Mouse (Mus musculus): ENCODE results near the gene Adam19. TPM values are rescaled to one million over a fixed set of nuclear protein-coding genes. Genes with fewer than 3 reads are reported as not detected.

The Adam19 gene
- polyA plus RNA-seq, 1 experiment from 2014 or later = 6.2 TPM

DNA sequence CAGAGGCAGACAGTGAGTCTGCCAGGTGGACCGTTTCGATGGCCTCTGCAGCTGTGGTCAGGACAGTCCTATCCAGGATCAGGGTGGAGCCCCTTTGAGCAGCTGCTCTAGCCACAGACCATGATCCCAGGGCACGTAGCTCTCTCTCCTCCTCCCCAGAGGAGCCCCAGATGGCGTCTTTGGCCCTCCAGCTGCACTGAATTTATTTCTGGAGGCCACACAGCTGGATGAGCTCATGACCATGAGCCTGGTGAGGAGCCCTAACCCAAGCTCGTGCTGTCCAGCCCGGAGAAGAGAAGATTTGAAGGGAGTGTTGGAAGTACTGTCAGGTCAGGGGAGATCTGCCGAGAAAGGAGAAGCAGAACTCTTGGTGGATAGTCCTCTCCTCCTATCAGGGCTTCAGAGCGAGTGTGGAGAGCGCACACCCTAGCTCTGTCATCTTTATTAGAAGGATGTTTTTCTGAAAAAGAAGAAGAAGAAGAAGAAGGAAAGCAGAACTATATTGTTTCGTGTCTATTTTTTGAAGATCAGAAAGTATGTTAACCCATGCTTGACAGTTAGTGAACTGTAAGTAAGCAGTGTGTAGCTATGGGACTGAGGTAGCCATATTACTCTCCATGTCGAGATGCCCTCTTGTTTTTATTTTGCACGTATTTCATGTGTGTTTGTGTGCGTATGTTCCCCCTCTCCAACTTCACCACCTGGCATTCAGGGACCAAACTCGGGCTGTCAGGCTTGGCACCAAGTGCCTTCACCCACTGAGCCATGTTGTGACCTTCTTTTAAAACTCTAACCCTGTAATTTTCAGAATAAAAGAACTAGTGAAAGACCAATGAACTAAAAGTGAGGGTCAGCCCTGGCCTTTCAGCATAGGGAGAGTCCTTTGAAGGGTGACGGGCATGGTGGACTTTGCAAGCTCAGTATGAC is 72.1 kb downstream of the Adam19 start:
- H3K27ac ChIP-seq = no peak overlapping the region
- H3K4me2 ChIP-seq = no peak overlapping the region
- no peaks in the 10 kb centered on the region for H3K27me3 ChIP-seq
- 84% methylated on average over 15 of the region's 15 CpGs for WGBS
- H3K36me3 ChIP-seq (ENCODE audit: poor library complexity, severe bottlenecking) = peaks cover 17% of the 10 kb centered on the region
- no peaks in the 10 kb centered on the region for H3K9me3 ChIP-seq (replicated peaks)
- no peak overlapping the region for H3K9ac ChIP-seq
- H3K4me1 ChIP-seq = no peaks in the 10 kb centered on the region
- H3K4me3 ChIP-seq = no peak overlapping the region
- ATAC-seq = no peak

DNA sequence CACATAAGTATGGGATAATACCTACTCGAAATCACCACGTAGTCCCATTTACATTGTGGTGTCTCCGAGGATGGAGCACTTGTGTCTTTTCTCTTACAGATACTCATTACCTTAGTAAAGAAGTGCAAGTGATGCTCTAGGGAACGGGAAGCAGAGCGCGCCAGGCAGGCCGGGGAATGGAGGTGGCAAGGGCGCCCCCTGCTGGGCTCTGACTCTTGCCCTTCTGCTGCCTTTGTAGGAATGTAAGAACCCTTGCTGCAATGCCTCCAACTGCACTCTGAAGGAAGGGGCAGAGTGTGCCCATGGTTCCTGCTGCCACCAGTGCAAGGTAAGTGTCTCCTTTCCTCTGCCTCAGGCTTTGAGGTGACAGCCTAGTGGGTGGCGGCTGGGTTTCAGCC is 72.8 kb downstream of the Adam19 start:
- Histone ChIP-seq H3K36me3 (ENCODE audit: poor library complexity, severe bottlenecking) (peaks cover 17% of the 10 kb centered on the region), H3K27me3 (no peaks in the 10 kb centered on the region), H3K4me3 (no peak overlapping the region), H3K27ac (no peak overlapping the region), H3K4me1 (no peaks in the 10 kb centered on the region), H3K4me2 (no peak overlapping the region), H3K9me3 (replicated peaks) (no peaks in the 10 kb centered on the region), H3K9ac (no peak overlapping the region)
- no peak for ATAC-seq
- 71% methylated on average over 9 of the region's 9 CpGs for WGBS

DNA sequence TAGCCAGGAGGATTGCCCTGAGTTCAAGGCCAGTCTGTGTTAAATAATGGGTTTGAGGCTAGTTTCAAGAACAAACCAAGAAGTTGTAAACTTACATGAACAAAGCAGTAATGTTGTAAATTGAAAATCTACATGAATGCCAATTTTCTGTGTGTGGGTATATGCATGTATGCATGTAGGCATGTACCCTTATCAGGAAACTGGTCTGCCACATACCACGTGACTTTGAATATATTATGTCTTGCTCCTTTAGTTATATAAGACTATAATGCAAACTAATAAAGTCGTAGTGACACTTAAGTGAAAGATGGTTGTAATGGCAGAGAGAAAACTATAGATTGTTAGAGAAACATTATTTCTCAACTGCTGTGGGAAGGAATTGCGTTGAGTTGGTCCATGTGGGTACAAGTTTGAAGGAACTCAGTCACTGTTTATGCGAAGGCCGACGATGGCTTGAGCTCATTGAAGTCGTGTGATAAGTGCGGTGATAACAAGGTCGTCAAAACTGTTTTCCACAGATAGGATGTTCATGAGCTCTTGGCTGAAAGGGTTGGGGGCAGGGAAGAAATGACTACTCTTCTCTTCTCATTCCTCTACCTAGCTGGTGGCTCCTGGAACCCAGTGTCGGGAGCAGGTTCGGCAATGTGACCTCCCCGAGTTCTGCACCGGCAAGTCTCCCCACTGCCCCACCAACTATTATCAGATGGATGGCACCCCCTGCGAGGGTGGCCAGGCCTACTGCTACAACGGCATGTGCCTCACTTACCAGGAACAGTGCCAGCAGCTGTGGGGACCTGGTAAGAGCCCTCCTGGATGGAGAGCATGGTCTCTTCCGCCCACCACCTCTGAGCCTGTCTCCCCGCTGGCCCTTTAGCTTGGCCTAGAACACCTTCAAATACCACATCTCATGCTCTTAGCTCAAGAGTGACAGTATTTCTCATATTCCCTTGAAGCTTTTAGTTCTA is 75.5 kb downstream of the Adam19 start:
- H3K36me3 ChIP-seq (ENCODE audit: poor library complexity, severe bottlenecking) = peaks cover 19% of the 10 kb centered on the region

DNA sequence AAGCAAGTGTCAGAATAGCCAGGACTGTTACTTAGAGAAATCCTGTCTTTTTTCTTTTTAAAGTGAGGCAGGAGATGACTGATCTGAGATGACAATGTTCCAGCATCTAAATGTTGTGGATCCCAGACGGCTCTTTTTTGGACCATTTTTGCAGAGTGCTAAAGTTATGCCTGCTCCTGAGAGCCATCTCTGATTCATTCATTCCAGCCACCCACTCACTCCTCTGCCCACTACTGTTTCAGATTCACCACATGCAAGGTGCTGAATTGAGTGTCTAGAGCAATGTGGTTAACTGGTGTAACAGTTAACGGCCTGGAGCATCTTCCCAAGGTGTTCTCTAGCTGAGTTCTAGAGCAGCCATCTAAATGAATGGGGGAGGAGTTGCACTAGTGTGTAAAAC is 79.1 kb downstream of the Adam19 start:
- Histone ChIP-seq H3K27ac (no peak overlapping the region), H3K4me1 (no peaks in the 10 kb centered on the region), H3K9me3 (replicated peaks) (no peaks in the 10 kb centered on the region), H3K36me3 (ENCODE audit: poor library complexity, severe bottlenecking) (peaks cover 44% of the 10 kb centered on the region), H3K4me3 (no peak overlapping the region), H3K4me2 (no peak overlapping the region), H3K9ac (no peak overlapping the region), H3K27me3 (no peaks in the 10 kb centered on the region)
- no peak for ATAC-seq
- WGBS = 93% methylated on average over 2 of the region's 2 CpGs

More for the DNA sequence above, 75.5 kb downstream of the Adam19 start:
- no peaks in the 10 kb centered on the region for H3K27me3 ChIP-seq
- no peak overlapping the region for H3K4me2 ChIP-seq
- no peaks in the 10 kb centered on the region for H3K4me1 ChIP-seq
- no peak overlapping the region for H3K4me3 ChIP-seq
- WGBS = 92% methylated on average over 17 of the region's 17 CpGs
- no peak for ATAC-seq
- no peaks in the 10 kb centered on the region for H3K9me3 ChIP-seq (replicated peaks)
- no peak overlapping the region for H3K9ac ChIP-seq
- H3K27ac ChIP-seq = no peak overlapping the region

DNA sequence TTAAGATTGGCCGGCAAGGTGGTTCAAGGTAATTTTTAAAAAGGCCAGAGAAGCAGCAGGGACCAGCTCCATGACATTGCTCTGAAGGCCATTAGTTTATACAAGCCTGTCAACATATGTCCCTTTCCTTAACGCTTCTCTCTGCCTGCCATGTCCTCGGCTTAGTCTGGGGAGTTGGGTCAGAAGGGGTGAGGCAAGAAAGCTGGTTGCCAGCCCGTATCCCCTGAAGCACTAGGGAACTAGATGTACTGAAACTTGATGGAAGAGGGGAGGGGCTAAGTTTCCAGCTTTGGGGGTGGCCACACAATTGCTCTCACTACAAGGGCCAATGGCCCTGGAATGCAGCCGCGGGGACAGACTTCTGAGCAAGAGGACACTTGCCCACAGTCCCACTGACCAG is 87.5 kb downstream of the Adam19 start:
- ATAC-seq = no peak
- H3K4me1 ChIP-seq = no peaks in the 10 kb centered on the region
- H3K36me3 ChIP-seq (ENCODE audit: poor library complexity, severe bottlenecking) = peaks cover 60% of the 10 kb centered on the region
- no peak overlapping the region for H3K4me2 ChIP-seq
- H3K27me3 ChIP-seq = no peaks in the 10 kb centered on the region
- H3K9ac ChIP-seq = no peak overlapping the region
- 82% methylated on average over 6 of the region's 6 CpGs for WGBS
- H3K4me3 ChIP-seq = no peak overlapping the region
- H3K9me3 ChIP-seq (replicated peaks) = no peaks in the 10 kb centered on the region
- no peak overlapping the region for H3K27ac ChIP-seq

DNA sequence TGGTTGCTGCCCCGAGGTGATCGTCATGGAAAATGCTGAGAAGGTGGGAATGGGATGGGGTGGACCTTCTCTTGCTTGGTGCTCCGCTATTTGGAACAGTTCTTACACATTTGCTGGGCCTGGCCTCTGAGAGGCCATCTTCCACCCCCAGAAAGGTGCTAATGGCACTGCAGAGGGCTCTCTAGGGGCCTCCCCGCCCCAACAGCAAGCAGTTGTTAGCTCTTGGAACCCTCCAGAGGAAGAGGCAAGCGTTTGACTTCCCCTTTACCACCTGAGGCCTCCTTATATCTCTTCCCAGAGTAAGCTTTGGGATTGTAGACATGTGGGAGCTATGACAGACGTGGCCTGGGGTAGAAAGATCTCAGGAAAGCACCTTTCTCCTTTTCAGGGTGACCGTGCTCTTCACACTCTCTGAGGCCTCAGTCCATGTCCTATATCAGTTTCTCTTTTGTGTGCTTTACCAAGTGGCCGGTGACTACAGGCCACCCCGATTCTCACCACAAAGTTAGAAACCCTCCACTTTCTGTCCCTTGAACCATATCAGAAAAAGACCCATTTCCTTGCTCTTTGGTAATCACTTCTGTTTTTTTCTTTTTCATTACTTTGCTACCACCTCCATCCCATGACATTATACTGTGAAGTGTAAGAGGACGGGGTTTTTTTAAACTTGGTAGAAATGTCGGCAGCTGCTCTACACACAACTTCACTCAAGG is 89.5 kb downstream of the Adam19 start:
- Histone ChIP-seq H3K9ac (no peak overlapping the region), H3K4me2 (no peak overlapping the region), H3K9me3 (replicated peaks) (no peaks in the 10 kb centered on the region), H3K4me3 (no peak overlapping the region), H3K4me1 (no peaks in the 10 kb centered on the region), H3K36me3 (ENCODE audit: poor library complexity, severe bottlenecking) (peaks cover 40% of the 10 kb centered on the region), H3K27ac (no peak overlapping the region), H3K27me3 (no peaks in the 10 kb centered on the region)
- ATAC-seq = no peak
- WGBS = 87% methylated on average over 11 of the region's 11 CpGs

DNA sequence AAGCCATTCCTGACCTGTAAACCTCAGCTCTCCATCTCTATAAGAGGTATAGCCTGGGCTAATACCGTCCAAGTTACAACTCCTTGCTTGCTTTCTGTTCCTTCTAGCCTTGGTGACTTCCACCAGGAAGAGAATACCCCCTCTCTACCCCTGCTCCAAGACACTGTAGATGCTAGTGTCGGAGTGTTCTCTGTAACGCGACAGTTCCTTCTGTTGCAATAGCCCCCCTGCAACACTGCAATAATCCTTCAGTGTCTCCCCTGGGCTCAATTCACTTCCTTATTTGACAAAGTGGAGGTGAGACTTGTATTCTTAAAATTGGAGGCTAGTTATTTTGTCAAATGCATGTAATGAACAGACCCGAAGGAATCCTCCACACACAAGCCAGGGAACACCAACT is 90.8 kb downstream of the Adam19 start:
- peaks cover 27% of the 10 kb centered on the region for H3K36me3 ChIP-seq (ENCODE audit: poor library complexity, severe bottlenecking)
- H3K4me3 ChIP-seq = no peak overlapping the region
- WGBS = 95% methylated on average over 5 of the region's 5 CpGs
- no peak overlapping the region for H3K27ac ChIP-seq
- H3K27me3 ChIP-seq = no peaks in the 10 kb centered on the region
- no peaks in the 10 kb centered on the region for H3K4me1 ChIP-seq
- no peaks in the 10 kb centered on the region for H3K9me3 ChIP-seq (replicated peaks)
- H3K9ac ChIP-seq = no peak overlapping the region
- no peak for ATAC-seq
- no peak overlapping the region for H3K4me2 ChIP-seq

DNA sequence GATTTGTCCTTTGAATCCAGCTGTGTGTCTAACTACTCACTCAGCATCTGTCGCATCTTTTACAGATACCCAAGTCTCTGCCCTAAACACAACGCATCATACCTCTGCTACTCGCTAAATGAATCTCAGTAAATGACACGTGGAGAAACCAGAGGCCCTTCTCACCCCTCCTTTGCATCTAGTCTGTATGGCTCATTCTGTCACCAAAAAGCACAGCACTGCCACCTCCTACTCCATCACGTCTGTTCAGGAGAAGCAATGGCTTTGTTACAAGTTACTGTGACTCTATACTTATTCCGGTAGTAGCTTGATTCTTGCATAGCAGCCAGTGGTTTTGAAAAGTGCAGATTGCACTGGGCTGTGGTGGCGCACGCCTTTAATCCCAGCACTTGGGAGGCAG is 101.2 kb downstream of the Adam19 start:
- no peak overlapping the region for H3K9ac ChIP-seq
- no peaks in the 10 kb centered on the region for H3K4me1 ChIP-seq
- no peak overlapping the region for H3K4me3 ChIP-seq
- no peaks in the 10 kb centered on the region for H3K9me3 ChIP-seq (replicated peaks)
- no peak overlapping the region for H3K27ac ChIP-seq
- 89% methylated on average over 8 of the region's 8 CpGs for WGBS
- H3K36me3 ChIP-seq (ENCODE audit: poor library complexity, severe bottlenecking) = no peaks in the 10 kb centered on the region
- H3K4me2 ChIP-seq = no peak overlapping the region
- H3K27me3 ChIP-seq = no peaks in the 10 kb centered on the region
- no peak for ATAC-seq

DNA sequence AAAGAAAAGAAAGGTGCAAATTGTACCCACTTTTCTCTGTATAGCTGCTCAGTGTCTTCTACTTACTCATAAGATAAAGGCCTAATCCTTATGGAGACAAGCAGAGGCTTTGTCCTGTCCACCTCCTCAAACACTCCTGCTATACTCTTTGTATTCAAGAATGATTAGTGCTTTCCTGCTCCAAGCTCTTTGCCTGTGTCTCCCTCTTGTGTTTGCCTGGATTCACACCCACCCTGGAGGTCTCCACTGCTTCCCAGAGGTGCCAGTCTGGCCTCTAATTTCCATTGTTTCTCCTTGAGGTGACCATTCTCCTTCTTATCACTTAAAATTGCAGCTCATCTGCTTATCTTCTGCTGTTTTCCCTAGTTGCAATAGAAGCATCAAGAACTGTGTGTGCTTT is 101.7 kb downstream of the Adam19 start:
- H3K27ac ChIP-seq = no peak overlapping the region
- H3K4me2 ChIP-seq = no peak overlapping the region
- no peaks in the 10 kb centered on the region for H3K4me1 ChIP-seq
- no peak overlapping the region for H3K9ac ChIP-seq
- H3K4me3 ChIP-seq = no peak overlapping the region
- no peaks in the 10 kb centered on the region for H3K27me3 ChIP-seq
- H3K9me3 ChIP-seq (replicated peaks) = no peaks in the 10 kb centered on the region
- ATAC-seq = no peak
- no peaks in the 10 kb centered on the region for H3K36me3 ChIP-seq (ENCODE audit: poor library complexity, severe bottlenecking)

DNA sequence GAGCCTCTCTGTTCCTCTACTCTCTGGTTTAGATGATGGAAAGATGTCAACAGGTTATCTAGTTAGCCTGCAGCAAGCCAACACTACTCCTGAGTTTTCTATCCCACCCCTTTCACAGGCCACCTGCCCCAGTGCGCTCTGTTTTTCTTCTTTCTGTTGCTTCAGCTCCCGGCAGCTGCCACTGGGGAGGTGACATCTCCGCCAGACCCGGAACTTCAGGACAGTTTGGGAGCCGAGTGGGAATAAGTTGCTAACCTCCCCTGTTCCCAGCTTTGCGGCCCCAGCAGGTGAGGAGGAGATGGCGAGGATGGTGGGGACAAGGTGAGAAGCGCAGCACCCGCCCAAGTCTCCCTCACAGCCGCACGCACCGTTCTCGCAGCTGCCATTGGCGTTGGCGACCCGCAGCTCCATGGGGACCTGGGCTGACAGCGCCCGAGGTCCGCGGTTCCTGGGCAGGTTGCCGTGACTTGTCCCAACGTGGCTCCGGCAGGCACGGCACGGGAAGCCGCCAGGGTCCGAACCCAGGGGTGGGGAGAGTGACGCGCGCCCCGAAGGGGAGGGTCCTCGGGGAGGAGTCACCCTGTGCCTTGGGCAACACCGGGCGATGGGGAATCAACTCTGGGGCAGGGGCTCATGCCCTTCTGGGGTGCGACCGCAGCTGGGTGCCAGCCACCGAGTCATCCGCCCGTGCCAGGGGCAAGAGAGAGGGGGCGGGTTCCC is 110.2 kb downstream of the Adam19 start, which contains the start of gene Nipal4:
Gene Nipal4, minus strand, starts transcription at position 643 of the 720 bp plus-strand sequence.
- WGBS = 2% methylated on average over 36 of the region's 40 CpGs
- peak within 1 kb of the TSS; percentile 60 for H3K9ac ChIP-seq
- H3K27ac ChIP-seq = no peak within 1 kb of the TSS
- H3K4me2 ChIP-seq = peak within 1 kb of the TSS; percentile 94
- peak within 1 kb of the TSS; percentile 49 for H3K4me3 ChIP-seq
- peaks cover 19% of the 10 kb centered on the region for H3K27me3 ChIP-seq
- H3K36me3 ChIP-seq (ENCODE audit: poor library complexity, severe bottlenecking) = no peaks in the 10 kb centered on the region
- no peaks in the 10 kb centered on the region for H3K9me3 ChIP-seq (replicated peaks)
- ATAC-seq = peak; percentile 63
- H3K4me1 ChIP-seq = peaks cover 16% of the 10 kb centered on the region

DNA sequence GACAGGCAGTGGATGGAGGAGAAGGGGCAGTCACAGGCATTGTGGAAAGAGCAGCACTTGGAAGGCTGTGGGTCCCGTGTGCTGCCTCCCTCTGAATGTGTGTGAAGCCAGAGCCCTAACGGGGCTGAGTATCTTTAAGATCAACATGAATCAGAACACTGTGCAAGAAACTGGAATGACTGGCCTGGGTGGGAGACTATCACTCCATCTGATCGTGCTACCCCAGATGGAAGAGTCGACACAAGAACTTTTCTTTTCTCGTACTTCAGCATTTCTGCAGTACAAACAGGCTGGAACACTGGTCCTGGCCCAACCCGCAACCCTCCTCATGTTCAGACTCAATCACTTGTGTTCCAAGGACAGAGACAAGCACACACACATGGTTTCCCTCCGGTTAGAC is 112.7 kb downstream of the Adam19 start:
- H3K9me3 ChIP-seq (replicated peaks) = no peaks in the 10 kb centered on the region
- H3K27ac ChIP-seq = no peak overlapping the region
- peaks cover 19% of the 10 kb centered on the region for H3K27me3 ChIP-seq
- no peak overlapping the region for H3K4me2 ChIP-seq
- no peak for ATAC-seq
- peaks cover 16% of the 10 kb centered on the region for H3K4me1 ChIP-seq
- no peak overlapping the region for H3K4me3 ChIP-seq
- H3K36me3 ChIP-seq (ENCODE audit: poor library complexity, severe bottlenecking) = no peaks in the 10 kb centered on the region
- WGBS = 95% methylated on average over 7 of the region's 7 CpGs
- H3K9ac ChIP-seq = no peak overlapping the region
